Comparison of ENCODE assay signal across 8 mouse cellular contexts in genomic region chr13:95534131-95534561, GRCm38 (mm10). TPM values are rescaled to one million over a fixed set of nuclear protein-coding genes. Genes with fewer than 3 reads are reported as not detected.
DNase-seq lines count a peak whose midpoint lies in the region; ATAC-seq and TF ChIP-seq lines count a peak whose summit lies in the region.

No protein-coding gene starts in this region.

- TF ChIP-seq CTCF in heart, postnatal 0 days (IDR thresholded peaks at IDR 0.05; ENCODE audit: low read depth), result no peak

- peak overlapping the region; percentile 45 for H3K4me2 ChIP-seq in lung, embryonic 16.5 days (ENCODE audit: low read depth, low read length)
- peak overlapping the region; percentile 41 for H3K4me2 ChIP-seq in heart, postnatal 0 days (ENCODE audit: low read depth, low read length)
- H3K4me2 ChIP-seq in limb, embryonic 14.5 days (replicated peaks; ENCODE audit: low read depth, low read length, severe bottlenecking), result peak overlapping the region; percentile 36
- peak overlapping the region; percentile 46 for H3K4me2 ChIP-seq in stomach, embryonic 16.5 days (ENCODE audit: low read depth, low read length)

- DNase-seq in lung, postnatal 36 days, result no peak
- DNase-seq in heart, postnatal 0 days (ENCODE audit: low spot score), result no peak
- DNase-seq in limb, embryonic 14.5 days (ENCODE audit: low spot score), result peak; percentile 78
- no peak for DNase-seq in cerebellum, postnatal 4 days (ENCODE audit: low spot score in 2 of 2)
- no peak for DNase-seq in layer of hippocampus, adult 8-10 months (ENCODE audit: low spot score in 2 of 2)
- DNase-seq in frontal cortex, adult 2 months (ENCODE audit: extremely low spot score in 1 of 2, low spot score in 1 of 2), result no peak

- WGBS in lung, embryonic 16.5 days, result 4% methylated on average over 5 of the region's 5 CpGs
- 25% methylated on average over 5 of the region's 5 CpGs for WGBS in heart, postnatal 0 days
- 1% methylated on average over 5 of the region's 5 CpGs for WGBS in limb, embryonic 14.5 days
- 4% methylated on average over 5 of the region's 5 CpGs for WGBS in stomach, embryonic 16.5 days

- no peaks in the 10 kb centered on the region for H3K36me3 ChIP-seq in lung, embryonic 16.5 days (ENCODE audit: control insufficient read depth, insufficient read depth, low read length)
- no peaks in the 10 kb centered on the region for H3K36me3 ChIP-seq in heart, postnatal 0 days (replicated peaks; ENCODE audit: control insufficient read depth, insufficient read depth, low read length)
- H3K36me3 ChIP-seq in limb, embryonic 14.5 days (ENCODE audit: control insufficient read depth, insufficient read depth, low read length), result no peaks in the 10 kb centered on the region
- H3K36me3 ChIP-seq in stomach, embryonic 16.5 days (ENCODE audit: control insufficient read depth, insufficient read depth, low read length), result no peaks in the 10 kb centered on the region

- H3K9ac ChIP-seq in lung, embryonic 16.5 days (ENCODE audit: low read length), result peak overlapping the region; percentile 50; the same call in 1 of the 2 replicates
- no peak overlapping the region for H3K9ac ChIP-seq in heart, postnatal 0 days (replicated peaks; ENCODE audit: low read depth, low read length)
- H3K9ac ChIP-seq in limb, embryonic 14.5 days (ENCODE audit: low read depth, low read length, severe bottlenecking), result no peak overlapping the region
- peak overlapping the region; percentile 54 for H3K9ac ChIP-seq in stomach, embryonic 16.5 days (ENCODE audit: low read length)

- TF ChIP-seq EP300 in heart, postnatal 0 days (IDR thresholded peaks at IDR 0.05; ENCODE audit: low read depth), result no peak

- ATAC-seq in lung, embryonic 16.5 days (ENCODE audit: low read depth), result no peak
- no peak for ATAC-seq in heart, postnatal 0 days (ENCODE audit: insufficient read depth, low read depth)
- peak; percentile 66; the same call in 1 of the 2 replicates for ATAC-seq in limb, embryonic 14.5 days (ENCODE audit: low FRiP score, low read depth)
- no peak for ATAC-seq in stomach, embryonic 16.5 days (ENCODE audit: insufficient read depth, low FRiP score)

- TF ChIP-seq POLR2A in limb, embryonic 14.5 days (IDR thresholded peaks at IDR 0.05; ENCODE audit: borderline replicate concordance, extremely low read depth, insufficient read depth, insufficient read length), result no peak

- H3K4me3 ChIP-seq in lung, embryonic 16.5 days (ENCODE audit: low read length), result peak overlapping the region; percentile 18
- H3K4me3 ChIP-seq in heart, postnatal 0 days (ENCODE audit: low read depth, low read length), result peak overlapping the region; percentile 13; the same call in 1 of the 2 replicates
- H3K4me3 ChIP-seq in limb, embryonic 14.5 days (replicated peaks; ENCODE audit: low read length), result peak overlapping the region; percentile 13
- H3K4me3 ChIP-seq in stomach, embryonic 16.5 days (replicated peaks; ENCODE audit: low read length), result peak overlapping the region; percentile 14

- H3K27me3 ChIP-seq in lung, embryonic 16.5 days (ENCODE audit: control insufficient read depth, insufficient read depth, low read depth, low read length), result no peaks in the 10 kb centered on the region
- H3K27me3 ChIP-seq in heart, postnatal 0 days (ENCODE audit: control insufficient read depth, insufficient read depth, low read length), result no peaks in the 10 kb centered on the region
- no peaks in the 10 kb centered on the region for H3K27me3 ChIP-seq in limb, embryonic 14.5 days (ENCODE audit: control insufficient read depth, insufficient read depth, low read length)
- no peaks in the 10 kb centered on the region for H3K27me3 ChIP-seq in stomach, embryonic 16.5 days (ENCODE audit: control insufficient read depth, insufficient read depth, low read length)

- H3K9me3 ChIP-seq in lung, embryonic 16.5 days (ENCODE audit: control insufficient read depth, low read length), result no peaks in the 10 kb centered on the region
- no peaks in the 10 kb centered on the region for H3K9me3 ChIP-seq in heart, postnatal 0 days (replicated peaks; ENCODE audit: control insufficient read depth, low read length)
- no peaks in the 10 kb centered on the region for H3K9me3 ChIP-seq in limb, embryonic 14.5 days (ENCODE audit: control insufficient read depth, low read length)
- no peaks in the 10 kb centered on the region for H3K9me3 ChIP-seq in stomach, embryonic 16.5 days (replicated peaks; ENCODE audit: control insufficient read depth, low read length)

- peak overlapping the region; percentile 18; the same call in 1 of the 2 replicates for H3K27ac ChIP-seq in lung, embryonic 16.5 days (ENCODE audit: low read length)
- H3K27ac ChIP-seq in heart, postnatal 0 days (ENCODE audit: low read depth), result peak overlapping the region; percentile 25; the same call in 1 of the 2 replicates
- 0 out of 2 replicates have a peak overlapping the region, but pooled peaks have one; percentile 1 for H3K27ac ChIP-seq in limb, embryonic 14.5 days (replicated peaks; ENCODE audit: low read depth, low read length)
- H3K27ac ChIP-seq in stomach, embryonic 16.5 days (ENCODE audit: low read length), result peak overlapping the region; percentile 77

- peaks cover 21% of the 10 kb centered on the region for H3K4me1 ChIP-seq in lung, embryonic 16.5 days (replicated peaks; ENCODE audit: control insufficient read depth, insufficient read depth, low read length)
- H3K4me1 ChIP-seq in heart, postnatal 0 days (ENCODE audit: control insufficient read depth, insufficient read depth), result 0 out of 2 replicates have a peak, but pooled peaks cover 13% of the 10 kb centered on the region
- H3K4me1 ChIP-seq in limb, embryonic 14.5 days (ENCODE audit: control insufficient read depth, insufficient read depth, low read length), result peaks cover 23% of the 10 kb centered on the region
- peaks cover 21% of the 10 kb centered on the region for H3K4me1 ChIP-seq in stomach, embryonic 16.5 days (ENCODE audit: control insufficient read depth, insufficient read depth, low read length)

RNA-seq across cellular contexts. Expression of gene F2rl1, which starts 9.1 kb away (rescaled TPM):
- 5.5 and 5.8 TPM in 2 replicates for polyA plus RNA-seq in lung, embryonic 16.5 days (2015; fragmentation: Nextera tagmentation; extraction: Ambion mirVana)
- total RNA-seq in heart, postnatal 0 days (2014; rRNA removed; ENCODE audit: low replicate concordance), result 0.95 and 2.3 TPM in 2 replicates
- 0.21 and 0.25 TPM in 2 replicates for polyA plus RNA-seq in heart, postnatal 0 days (2015; fragmentation: Nextera tagmentation; extraction: Ambion mirVana)
- polyA plus RNA-seq in limb, embryonic 14.5 days (2012; rRNA removed), result 6.8 and 8.1 TPM in 2 replicates
- 2.7 and 4.0 TPM in 2 replicates for polyA plus RNA-seq in limb, embryonic 14.5 days (2014; fragmentation: Nextera tagmentation; extraction: Ambion mirVana)
- 14.9 and 17.7 TPM in 2 replicates for polyA plus RNA-seq in stomach, embryonic 16.5 days (2015; fragmentation: Nextera tagmentation; extraction: Ambion mirVana)
- total RNA-seq in layer of hippocampus, adult 8-10 months (2022), result under 1 TPM in 3 of 4 experiments, not detected in 1; 0.26 to 0.32 (median 0.29) TPM
- polyA plus RNA-seq in frontal cortex, adult 2 months (2012; rRNA removed), result 0.38 and 0.46 TPM in 2 replicates

RNA-seq across cellular contexts. Expression of gene S100z, which starts 55.6 kb away (rescaled TPM):
- not detected in 2 replicates for polyA plus RNA-seq in lung, embryonic 16.5 days (2015; fragmentation: Nextera tagmentation; extraction: Ambion mirVana)
- not detected in 2 replicates for total RNA-seq in heart, postnatal 0 days (2014; rRNA removed; ENCODE audit: low replicate concordance)
- polyA plus RNA-seq in heart, postnatal 0 days (2015; fragmentation: Nextera tagmentation; extraction: Ambion mirVana), result not detected in 2 replicates
- polyA plus RNA-seq in limb, embryonic 14.5 days (2012; rRNA removed), result not detected in 2 replicates
- polyA plus RNA-seq in limb, embryonic 14.5 days (2014; fragmentation: Nextera tagmentation; extraction: Ambion mirVana), result not detected in 2 replicates
- polyA plus RNA-seq in stomach, embryonic 16.5 days (2015; fragmentation: Nextera tagmentation; extraction: Ambion mirVana), result 0.40 TPM in 1 of 2 replicates, not detected in the other
- not detected for total RNA-seq in layer of hippocampus, adult 8-10 months (2022)
- polyA plus RNA-seq in frontal cortex, adult 2 months (2012; rRNA removed), result not detected in 2 replicates

Comparison
In these comparisons a context has a peak if more than half of its experiments do, and no peak if none do; other contexts are left out.
1. H3K27ac ChIP-seq: peak in every context shown above with its lines; median percentile 77 in stomach, embryonic 16.5 days; 25 in heart, postnatal 0 days; 18 in lung, embryonic 16.5 days; 1 in limb, embryonic 14.5 days.
2. H3K9ac ChIP-seq: peak in lung, embryonic 16.5 days (single experiment) and stomach, embryonic 16.5 days (single experiment); none in heart, postnatal 0 days (single experiment) and limb, embryonic 14.5 days (single experiment).
3. Peak in every context shown above with its lines, with median percentiles within 50 percentile points of each other: H3K4me2 ChIP-seq and H3K4me3 ChIP-seq.